Mouse (Mus musculus) cerebellum, postnatal 14 days (tissue): ENCODE data around the gene Pcdh15.

Experiments
- DNase-seq, 2 experiments: peaks; one replicate each; pipeline ENCODE4 v3.0.0; 2021; ENCODE audit warnings: mixed read lengths in 2 of 2

The Pcdh15 gene

GRCm38 (mm10) chr10:74607683-74608082 lies 1508.5 kb downstream of the Pcdh15 start:
- no peak for DNase-seq

GRCm38 (mm10) chr10:74621837-74622236 lies 1522.7 kb downstream of the Pcdh15 start:
- peak in 1 of 2 experiments; percentile 22 for DNase-seq

GRCm38 (mm10) chr10:74625715-74626114 lies 1526.6 kb downstream of the Pcdh15 start:
- no peak for DNase-seq

- DNase-seq, result no peak
Observed at GRCm38 (mm10) chr10:74626596-74626995, 1527.5 kb downstream of the Pcdh15 start.

GRCm38 (mm10) chr10:74631314-74631713 lies 1532.2 kb downstream of the Pcdh15 start:
- no peak for DNase-seq

- DNase-seq, result no peak
Observed at GRCm38 (mm10) chr10:74637040-74637439, 1537.9 kb downstream of the Pcdh15 start.

- DNase-seq, result peak; percentile 29 to 37
Observed at GRCm38 (mm10) chr10:74642125-74642524, 1543.0 kb downstream of the Pcdh15 start.

GRCm38 (mm10) chr10:74663171-74663570 lies 1564.0 kb downstream of the Pcdh15 start:
- DNase-seq, result no peak

GRCm38 (mm10) chr10:74680016-74680491 lies 1580.9 kb downstream of the Pcdh15 start:
- no peak for DNase-seq

GRCm38 (mm10) chr10:74680559-74680958 lies 1581.4 kb downstream of the Pcdh15 start:
- no peak for DNase-seq
